In genomic region chr15:11369572-11369971, GRCm38 (mm10) we compare ENCODE assay signal across 26 mouse cellular contexts.
"Had no signal": no experiment of that assay in that cellular context is flagged by ENCODE, and none has a peak within 500 bp of the region (broad histone marks: within the 10 kb centered on the region; RNA-seq: fewer than 3 reads in every experiment).

No protein-coding gene starts in this region.

- DNase-seq: cerebellum, adult 9-10 months; cerebellum, adult 9-11 months; cerebellum, postnatal 10 days; cerebellum, postnatal 14 days; cerebellum, postnatal 25 days; cerebellum, postnatal 36 days; embryo, embryonic 11 days; forebrain, postnatal 0 days; gastrocnemius, adult 2 months; gastrocnemius, postnatal 10 days; gastrocnemius, postnatal 14 days; gastrocnemius, postnatal 25 days; gastrocnemius, postnatal 36 days; heart, adult 18-20 months; heart, adult 2 months had no signal

- H3K9ac ChIP-seq: embryonic facial prominence, embryonic 12.5 days; embryonic facial prominence, embryonic 13.5 days; embryonic facial prominence, embryonic 15.5 days; forebrain, embryonic 12.5 days; forebrain, embryonic 13.5 days; forebrain, embryonic 15.5 days; forebrain, postnatal 0 days had no signal

- H3K4me3 ChIP-seq: embryonic facial prominence, embryonic 10.5 days; embryonic facial prominence, embryonic 12.5 days; embryonic facial prominence, embryonic 13.5 days; embryonic facial prominence, embryonic 15.5 days; erythroblast, embryonic 14.5 days; forebrain, embryonic 10.5 days; forebrain, embryonic 12.5 days; forebrain, embryonic 13.5 days; forebrain, embryonic 15.5 days; gastrocnemius, adult 2 months; heart, adult 2 months had no signal

- H3K9me3 ChIP-seq: embryonic facial prominence, embryonic 10.5 days; embryonic facial prominence, embryonic 12.5 days; embryonic facial prominence, embryonic 13.5 days; embryonic facial prominence, embryonic 15.5 days; forebrain, embryonic 10.5 days; forebrain, embryonic 12.5 days; forebrain, embryonic 13.5 days; forebrain, embryonic 15.5 days had no signal

- H3K27ac ChIP-seq: embryonic facial prominence, embryonic 10.5 days; embryonic facial prominence, embryonic 12.5 days; embryonic facial prominence, embryonic 13.5 days; embryonic facial prominence, embryonic 15.5 days; forebrain, embryonic 10.5 days; forebrain, embryonic 12.5 days; forebrain, embryonic 13.5 days; forebrain, embryonic 15.5 days; gastrocnemius, adult 2 months; heart, adult 2 months had no signal

- H3K4me2 ChIP-seq: embryonic facial prominence, embryonic 12.5 days; embryonic facial prominence, embryonic 13.5 days; embryonic facial prominence, embryonic 15.5 days; forebrain, embryonic 12.5 days; forebrain, embryonic 13.5 days; forebrain, embryonic 15.5 days had no signal

- H3K4me1 ChIP-seq: embryonic facial prominence, embryonic 10.5 days; embryonic facial prominence, embryonic 12.5 days; embryonic facial prominence, embryonic 13.5 days; embryonic facial prominence, embryonic 15.5 days; forebrain, embryonic 10.5 days; forebrain, embryonic 12.5 days; forebrain, embryonic 13.5 days had no signal

- H3K36me3 ChIP-seq: embryonic facial prominence, embryonic 10.5 days; embryonic facial prominence, embryonic 12.5 days; embryonic facial prominence, embryonic 13.5 days; embryonic facial prominence, embryonic 15.5 days; forebrain, embryonic 10.5 days; forebrain, embryonic 12.5 days; forebrain, embryonic 15.5 days had no signal

- ATAC-seq: forebrain, embryonic 13.5 days; forebrain, embryonic 14.5 days; forebrain, embryonic 15.5 days; forebrain, embryonic 16.5 days; forebrain, postnatal 0 days had no signal

- H3K27me3 ChIP-seq: embryonic facial prominence, embryonic 12.5 days; embryonic facial prominence, embryonic 13.5 days; embryonic facial prominence, embryonic 15.5 days; forebrain, embryonic 12.5 days; forebrain, embryonic 13.5 days; forebrain, embryonic 15.5 days had no signal
